14 mouse cellular contexts compared by ENCODE assay signal in the genomic region with DNA sequence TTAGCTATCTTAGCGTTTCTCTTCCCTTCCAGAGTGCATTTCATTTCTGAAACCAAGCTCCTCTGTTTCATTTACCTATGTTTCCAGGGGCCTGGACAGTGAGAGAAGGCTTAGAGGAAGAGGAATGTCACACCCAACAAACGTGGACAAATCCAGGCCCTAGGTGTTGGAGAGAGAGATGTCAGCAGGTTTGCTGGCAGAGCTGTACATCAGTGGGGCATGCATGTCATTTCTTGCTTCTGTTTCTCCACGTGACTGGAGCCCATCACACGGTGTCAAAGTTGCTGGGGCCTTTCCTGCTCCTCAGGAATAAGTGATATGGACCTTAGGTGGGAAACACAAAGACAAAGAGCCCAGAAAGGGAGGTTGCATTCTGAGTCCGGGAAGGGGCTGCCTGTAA.
DNase-seq lines count a peak whose midpoint lies in the region; ATAC-seq and TF ChIP-seq lines count a peak whose summit lies in the region.
"Had no signal": no experiment of that assay in that cellular context is flagged by ENCODE, and none has a peak within 500 bp of the region (broad histone marks: within the 10 kb centered on the region; RNA-seq: fewer than 3 reads in every experiment).

No protein-coding gene starts in this region.

- peaks cover 39% of the 10 kb centered on the region for H3K4me1 ChIP-seq in heart, embryonic 13.5 days
- H3K4me1 ChIP-seq in heart, postnatal 0 days (ENCODE audit: control insufficient read depth, insufficient read depth): peaks cover 17% of the 10 kb centered on the region
- peaks cover 24% of the 10 kb centered on the region for H3K4me1 ChIP-seq in hindbrain, embryonic 13.5 days (replicated peaks)
- peaks cover 26% of the 10 kb centered on the region for H3K4me1 ChIP-seq in neural tube, embryonic 13.5 days (replicated peaks)
- no peaks in the 10 kb centered on the region for H3K4me1 ChIP-seq in lung, postnatal 0 days (ENCODE audit: insufficient read depth, low read depth, low read length)
- H3K4me1 ChIP-seq: stomach, embryonic 15.5 days had no signal

- TF ChIP-seq EP300 in heart, postnatal 0 days (IDR thresholded peaks at IDR 0.05; ENCODE audit: low read depth): no peak
- no peak for TF ChIP-seq EP300 in lung, postnatal 0 days (IDR thresholded peaks at IDR 0.05)

- H3K27ac ChIP-seq in heart, embryonic 13.5 days (replicated peaks): peak overlapping the region; percentile 55
- H3K27ac ChIP-seq in heart, postnatal 0 days (ENCODE audit: low read depth): no peak overlapping the region
- H3K27ac ChIP-seq in hindbrain, embryonic 13.5 days: peak overlapping the region; percentile 90
- peak overlapping the region; percentile 93 for H3K27ac ChIP-seq in neural tube, embryonic 13.5 days (replicated peaks)
- no peak overlapping the region for H3K27ac ChIP-seq in lung, postnatal 0 days (ENCODE audit: low read length)
- H3K27ac ChIP-seq: embryonic facial prominence, embryonic 15.5 days; stomach, embryonic 15.5 days had no signal

- TF ChIP-seq CTCF in heart, postnatal 0 days (IDR thresholded peaks at IDR 0.05; ENCODE audit: low read depth): no peak
- no peak for TF ChIP-seq CTCF in lung, postnatal 0 days (IDR thresholded peaks at IDR 0.05)

- H3K27me3 ChIP-seq in heart, embryonic 13.5 days (replicated peaks): no peaks in the 10 kb centered on the region
- no peaks in the 10 kb centered on the region for H3K27me3 ChIP-seq in heart, postnatal 0 days (ENCODE audit: control insufficient read depth, insufficient read depth, low read length)
- H3K27me3 ChIP-seq in hindbrain, embryonic 13.5 days: no peaks in the 10 kb centered on the region
- H3K27me3 ChIP-seq in neural tube, embryonic 13.5 days: no peaks in the 10 kb centered on the region
- H3K27me3 ChIP-seq in lung, postnatal 0 days (replicated peaks; ENCODE audit: insufficient read depth, low read length): no peaks in the 10 kb centered on the region
- H3K27me3 ChIP-seq: embryonic facial prominence, embryonic 15.5 days; stomach, embryonic 15.5 days had no signal

- peak overlapping the region; percentile 10; the same call in 1 of the 2 replicates for H3K4me2 ChIP-seq in heart, embryonic 13.5 days
- H3K4me2 ChIP-seq in heart, postnatal 0 days (ENCODE audit: low read depth, low read length): no peak overlapping the region; the same call in 1 of the 2 replicates
- no peak overlapping the region for H3K4me2 ChIP-seq in hindbrain, embryonic 13.5 days
- H3K4me2 ChIP-seq in neural tube, embryonic 13.5 days: no peak overlapping the region
- no peak overlapping the region for H3K4me2 ChIP-seq in lung, postnatal 0 days (replicated peaks; ENCODE audit: low read depth, low read length)
- H3K4me2 ChIP-seq: embryonic facial prominence, embryonic 15.5 days; stomach, embryonic 15.5 days had no signal

- 27% methylated on average over 5 of the region's 5 CpGs for WGBS in heart, embryonic 13.5 days
- WGBS in heart, postnatal 0 days: 22% methylated on average over 5 of the region's 5 CpGs
- WGBS in hindbrain, embryonic 13.5 days: 70% methylated on average over 5 of the region's 5 CpGs
- 77% methylated on average over 5 of the region's 5 CpGs for WGBS in neural tube, embryonic 13.5 days
- WGBS in lung, postnatal 0 days: 62% methylated on average over 5 of the region's 5 CpGs

- no peaks in the 10 kb centered on the region for H3K36me3 ChIP-seq in heart, embryonic 13.5 days
- H3K36me3 ChIP-seq in heart, postnatal 0 days (replicated peaks; ENCODE audit: control insufficient read depth, insufficient read depth, low read length): no peaks in the 10 kb centered on the region
- no peaks in the 10 kb centered on the region for H3K36me3 ChIP-seq in hindbrain, embryonic 13.5 days
- no peaks in the 10 kb centered on the region for H3K36me3 ChIP-seq in neural tube, embryonic 13.5 days
- H3K36me3 ChIP-seq in lung, postnatal 0 days (ENCODE audit: insufficient read depth, low read length): no peaks in the 10 kb centered on the region
- H3K36me3 ChIP-seq: embryonic facial prominence, embryonic 15.5 days; stomach, embryonic 15.5 days had no signal

- H3K9me3 ChIP-seq in heart, embryonic 13.5 days: no peaks in the 10 kb centered on the region
- no peaks in the 10 kb centered on the region for H3K9me3 ChIP-seq in heart, postnatal 0 days (replicated peaks; ENCODE audit: control insufficient read depth, low read length)
- no peaks in the 10 kb centered on the region for H3K9me3 ChIP-seq in hindbrain, embryonic 13.5 days
- no peaks in the 10 kb centered on the region for H3K9me3 ChIP-seq in neural tube, embryonic 13.5 days
- no peaks in the 10 kb centered on the region for H3K9me3 ChIP-seq in lung, postnatal 0 days (ENCODE audit: low read length)
- H3K9me3 ChIP-seq: embryonic facial prominence, embryonic 15.5 days; stomach, embryonic 15.5 days had no signal

- H3K9ac ChIP-seq in heart, embryonic 13.5 days: no peak overlapping the region
- H3K9ac ChIP-seq in heart, postnatal 0 days (replicated peaks; ENCODE audit: low read depth, low read length): no peak overlapping the region
- no peak overlapping the region for H3K9ac ChIP-seq in hindbrain, embryonic 13.5 days
- no peak overlapping the region for H3K9ac ChIP-seq in neural tube, embryonic 13.5 days
- no peak overlapping the region for H3K9ac ChIP-seq in lung, postnatal 0 days (replicated peaks; ENCODE audit: low read depth)
- H3K9ac ChIP-seq: embryonic facial prominence, embryonic 15.5 days; liver, postnatal 0 days; stomach, embryonic 15.5 days had no signal

- H3K4me3 ChIP-seq in heart, embryonic 13.5 days: no peak overlapping the region
- no peak overlapping the region for H3K4me3 ChIP-seq in heart, postnatal 0 days (ENCODE audit: low read depth, low read length)
- no peak overlapping the region for H3K4me3 ChIP-seq in hindbrain, embryonic 13.5 days
- no peak overlapping the region for H3K4me3 ChIP-seq in neural tube, embryonic 13.5 days
- no peak overlapping the region for H3K4me3 ChIP-seq in lung, postnatal 0 days (ENCODE audit: low read depth, low read length)
- H3K4me3 ChIP-seq: embryonic facial prominence, embryonic 15.5 days; stomach, embryonic 15.5 days had no signal

- no peak for ATAC-seq in heart, embryonic 13.5 days (ENCODE audit: extremely low read depth, insufficient number of reproducible peaks, low FRiP score, low TSS enrichment)
- ATAC-seq in heart, postnatal 0 days (ENCODE audit: insufficient read depth, low read depth): peak; percentile 77
- ATAC-seq in hindbrain, embryonic 13.5 days (ENCODE audit: low FRiP score): no peak; the same call in 1 of the 2 replicates
- ATAC-seq in neural tube, embryonic 13.5 days (ENCODE audit: low read depth): no peak
- ATAC-seq in lung, postnatal 0 days: no peak
- ATAC-seq: intestine, postnatal 0 days; liver, postnatal 0 days had no signal

- no peak for DNase-seq in heart, adult 18-20 months
- peak; percentile 57 for DNase-seq in heart, postnatal 0 days (ENCODE audit: low spot score)
- DNase-seq in urinary bladder, postnatal 10 days (ENCODE audit: low spot score): no peak
- DNase-seq in lung, postnatal 0 days (ENCODE audit: low spot score): no peak
- DNase-seq: kidney, postnatal 4 days; layer of hippocampus, postnatal 36 days; liver, postnatal 0 days; thymus, postnatal 14 days had no signal

Comparison
In these comparisons a context has a peak if more than half of its experiments do, and no peak if none do; other contexts are left out.
1. H3K27ac ChIP-seq: peak in heart, embryonic 13.5 days (single experiment), hindbrain, embryonic 13.5 days (single experiment) and neural tube, embryonic 13.5 days (single experiment); none in heart, postnatal 0 days (single experiment) and lung, postnatal 0 days (single experiment).